26 mouse cellular contexts compared by ENCODE assay signal in the genomic region with DNA sequence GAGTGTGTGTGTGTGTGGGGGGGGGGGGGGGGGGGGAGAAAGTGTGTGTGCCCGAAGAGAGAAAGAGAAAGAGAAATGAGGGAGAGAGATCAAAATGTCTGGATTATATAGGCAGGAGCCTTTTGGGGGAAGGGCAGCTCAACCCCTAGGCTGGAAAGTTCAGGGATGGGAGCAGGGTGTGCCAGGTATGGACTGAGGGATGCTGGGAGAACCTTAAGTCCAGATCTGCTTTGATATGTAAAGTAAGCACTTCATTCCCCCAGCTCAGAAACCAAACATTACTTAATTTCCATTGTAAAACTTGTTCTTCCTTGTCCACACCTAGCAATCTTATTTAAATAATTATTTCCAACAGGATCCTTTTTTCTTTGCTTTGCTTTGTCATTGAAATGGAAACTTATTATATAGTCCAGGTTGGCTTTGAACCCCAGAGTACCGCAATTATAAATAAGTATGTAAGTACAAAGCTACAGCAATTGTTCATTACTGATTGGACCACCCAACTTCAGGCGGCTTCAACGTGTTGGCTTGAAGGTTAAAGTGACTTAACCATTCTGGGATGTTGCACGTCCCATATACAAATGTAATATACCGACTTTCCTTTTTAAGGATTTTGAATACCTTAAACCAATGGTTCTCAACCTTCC.
A peak's percentile ranks its signal among the peaks of the same experiment; 100 is the strongest.
DNase-seq lines count a peak whose midpoint lies in the region; ATAC-seq and TF ChIP-seq lines count a peak whose summit lies in the region.
"Had no signal": no experiment of that assay in that cellular context is flagged by ENCODE, and none has a peak within 500 bp of the region (broad histone marks: within the 10 kb centered on the region; RNA-seq: fewer than 3 reads in every experiment).

No protein-coding gene starts in this region.

- H3K9ac ChIP-seq in lung, postnatal 0 days (replicated peaks; ENCODE audit: low read depth): no peak overlapping the region
- H3K9ac ChIP-seq in ES-E14 (ENCODE audit: insufficient read depth, low read depth, low read length, poor library complexity, severe bottlenecking): no peak overlapping the region
- H3K9ac ChIP-seq: embryonic facial prominence, embryonic 13.5 days; embryonic facial prominence, embryonic 15.5 days; forebrain, embryonic 12.5 days had no signal

- H3K9me3 ChIP-seq in lung, postnatal 0 days (ENCODE audit: low read length): no peaks in the 10 kb centered on the region
- no peaks in the 10 kb centered on the region for H3K9me3 ChIP-seq in ES-E14 (ENCODE audit: control insufficient read depth, insufficient read depth, low read depth, low read length)
- H3K9me3 ChIP-seq in midbrain, embryonic 10.5 days (replicated peaks): no peaks in the 10 kb centered on the region
- H3K9me3 ChIP-seq: embryonic facial prominence, embryonic 13.5 days; embryonic facial prominence, embryonic 15.5 days; forebrain, embryonic 10.5 days; forebrain, embryonic 12.5 days had no signal

- no peaks in the 10 kb centered on the region for H3K36me3 ChIP-seq in lung, postnatal 0 days (ENCODE audit: insufficient read depth, low read length)
- H3K36me3 ChIP-seq in ES-E14 (ENCODE audit: control insufficient read depth, insufficient read depth, low read length, poor library complexity, severe bottlenecking): no peaks in the 10 kb centered on the region
- no peaks in the 10 kb centered on the region for H3K36me3 ChIP-seq in midbrain, embryonic 10.5 days
- H3K36me3 ChIP-seq: embryonic facial prominence, embryonic 13.5 days; embryonic facial prominence, embryonic 15.5 days; forebrain, embryonic 10.5 days; forebrain, embryonic 12.5 days had no signal

- no peak overlapping the region for H3K4me3 ChIP-seq in lung, postnatal 0 days (ENCODE audit: low read depth, low read length)
- no peak overlapping the region for H3K4me3 ChIP-seq in ES-E14 (ENCODE audit: insufficient read depth in 1 of 2, low read depth in 1 of 2, low read length in 2 of 2, poor library complexity in 1 of 2, severe bottlenecking in 1 of 2)
- H3K4me3 ChIP-seq in midbrain, embryonic 10.5 days: no peak overlapping the region
- H3K4me3 ChIP-seq: embryonic facial prominence, embryonic 13.5 days; embryonic facial prominence, embryonic 15.5 days; erythroblast, embryonic 14.5 days; forebrain, embryonic 10.5 days; forebrain, embryonic 12.5 days had no signal

- no peak; the same call in 1 of the 2 replicates for ATAC-seq in lung, postnatal 0 days
- ATAC-seq: CD4-positive, CD25-positive, alpha-beta regulatory T cell, adult 4 months; forebrain, embryonic 14.5 days; forebrain, embryonic 16.5 days had no signal

- WGBS in lung, postnatal 0 days: 84% methylated on average over 6 of the region's 6 CpGs
- 90% methylated on average over 5 of the region's 6 CpGs for WGBS in midbrain, embryonic 10.5 days

- in situ Hi-C loops in ES-E14 (cut with MboI; ENCODE audit: low sequenced_read_pairs in 2 of 2, unreplicated experiment in 2 of 2): loop anchor here in 1 of 2 experiments (25.0 kb wide), 1 partner anchor 584 kb away; no protein-coding TSS in a partner anchor

- no peak for TF ChIP-seq EP300 in lung, postnatal 0 days (IDR thresholded peaks at IDR 0.05)

- no peak overlapping the region for H3K27ac ChIP-seq in lung, postnatal 0 days (ENCODE audit: low read length)
- no peak overlapping the region for H3K27ac ChIP-seq in ES-E14 (ENCODE audit: insufficient read depth, low read depth, low read length, poor library complexity, severe bottlenecking)
- H3K27ac ChIP-seq in midbrain, embryonic 10.5 days (replicated peaks): no peak overlapping the region
- H3K27ac ChIP-seq: embryonic facial prominence, embryonic 13.5 days; embryonic facial prominence, embryonic 15.5 days; forebrain, embryonic 10.5 days; forebrain, embryonic 12.5 days had no signal

- peak; percentile 49 for DNase-seq in lung, postnatal 0 days (ENCODE audit: low spot score)
- DNase-seq in lung, postnatal 25 days (ENCODE audit: low spot score): no peak
- DNase-seq in ES-E14 (ENCODE audit: low read depth, low spot score) (peak; percentile 68), ZHBTc4 (ENCODE audit: low read depth, low spot score) (peak; percentile 88)
- DNase-seq in midbrain, embryonic 10.5 days (ENCODE audit: low spot score): no peak
- no peak for DNase-seq in kidney, adult 18-20 months
- DNase-seq: adrenal gland, adult 2 months; adrenal gland, postnatal 10 days; adrenal gland, postnatal 25 days; B cell, adult 2 months; cerebellum, adult 11 months; cerebellum, adult 18-20 months; cerebellum, adult 8-10 months; cerebellum, adult 9-11 months; cerebellum, postnatal 14 days; cerebellum, postnatal 36 days; embryo, embryonic 11 days had no signal

- TF ChIP-seq CTCF in lung, postnatal 0 days (IDR thresholded peaks at IDR 0.05): no peak

- H3K4me1 ChIP-seq in lung, postnatal 0 days (ENCODE audit: insufficient read depth, low read depth, low read length): peaks cover 5% of the 10 kb centered on the region; the same call in 1 of the 2 replicates
- H3K4me1 ChIP-seq in ES-E14 (ENCODE audit: control insufficient read depth in 2 of 2, insufficient read depth in 2 of 2, low read length in 2 of 2, poor library complexity in 1 of 2): peaks cover 2% of the 10 kb centered on the region in 2 experiments; a peak in 2 of 4 replicates
- peaks cover 14% of the 10 kb centered on the region for H3K4me1 ChIP-seq in midbrain, embryonic 10.5 days

- H3K4me2 ChIP-seq in lung, postnatal 0 days (replicated peaks; ENCODE audit: low read depth, low read length): no peak overlapping the region
- H3K4me2 ChIP-seq: embryonic facial prominence, embryonic 13.5 days; embryonic facial prominence, embryonic 15.5 days; forebrain, embryonic 12.5 days had no signal

- H3K27me3 ChIP-seq in lung, postnatal 0 days (replicated peaks; ENCODE audit: insufficient read depth, low read length): no peaks in the 10 kb centered on the region
- H3K27me3 ChIP-seq in midbrain, embryonic 10.5 days (ENCODE audit: low read depth, poor library complexity, severe bottlenecking): peaks cover 6% of the 10 kb centered on the region; the same call in 1 of the 2 replicates
- H3K27me3 ChIP-seq: CH12.LX; embryonic facial prominence, embryonic 13.5 days; embryonic facial prominence, embryonic 15.5 days; forebrain, embryonic 12.5 days had no signal

TF ChIP-seq in ES-E14, 5 proteins besides CTCF, POLR2A, EP300 and RAD21:
- TF ChIP-seq CHD2 (IDR thresholded peaks at IDR 0.05; ENCODE audit: low read depth, low read length) (peak; percentile 39; the same call in 1 of the 2 replicates), HCFC1 (IDR thresholded peaks at IDR 0.05; ENCODE audit: borderline replicate concordance, insufficient read depth, low read length) (no peak), ZC3H11A (IDR thresholded peaks at IDR 0.05; ENCODE audit: borderline replicate concordance, low read depth, low read length) (no peak)
TF ChIP-seq in ES-E14: peak in this region for 1.

Comparison
In these comparisons a context has a peak if more than half of its experiments do, and no peak if none do; other contexts are left out.
1. DNase-seq: peak in lung, postnatal 0 days (single experiment), ES-E14 (single experiment) and ZHBTc4 (single experiment); none in lung, postnatal 25 days (single experiment), midbrain, embryonic 10.5 days (single experiment) and kidney, adult 18-20 months (single experiment).